Mouse (Mus musculus) naive thymus-derived CD4-positive, alpha-beta T cell, adult 2 months (primary cell): ENCODE measurements around the gene Bcat1.
A peak's percentile ranks its signal among the peaks of the same experiment; 100 is the strongest.

Source experiments
- DNase-seq: peaks from one replicate; pipeline ENCODE4 v3.0.0-alpha.2; 2011; ENCODE audit warnings: low read depth

Gene Bcat1

DNA sequence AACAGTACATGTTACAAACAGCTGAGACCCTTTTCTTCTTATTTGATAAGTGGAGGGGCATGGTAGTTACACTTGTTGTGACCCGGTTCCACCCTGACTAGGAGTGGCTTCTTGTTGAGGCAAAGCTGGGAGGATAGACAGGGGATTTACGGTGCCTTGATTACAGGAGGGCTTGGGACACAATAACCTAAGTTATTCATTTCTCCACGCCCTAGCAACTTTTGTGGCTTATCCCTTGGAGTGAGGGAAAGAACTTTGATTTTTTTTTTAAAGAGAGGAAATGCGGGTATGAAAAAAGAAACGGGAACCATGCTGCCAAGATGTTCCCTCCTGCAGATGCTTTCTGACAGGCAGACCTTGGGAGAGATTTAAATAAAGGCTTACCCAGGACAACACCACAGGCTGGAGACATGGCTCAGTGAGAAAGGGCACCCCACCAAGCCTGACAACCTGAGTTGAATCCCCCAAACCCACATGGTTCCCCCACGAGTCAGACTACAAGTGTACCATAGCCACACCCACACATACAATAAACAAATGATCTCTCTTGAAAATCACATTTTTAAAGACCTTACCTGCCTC lies 20.6 kb downstream of the Bcat1 start:
- DNase-seq, result no peak

- DNase-seq, result no peak
Observed at GRCm38 (mm10) chr6:145052669-145053068, 23.3 kb downstream of the Bcat1 start.

- DNase-seq, result no peak
Observed at GRCm38 (mm10) chr6:145050899-145051298, 25.1 kb downstream of the Bcat1 start.

DNA sequence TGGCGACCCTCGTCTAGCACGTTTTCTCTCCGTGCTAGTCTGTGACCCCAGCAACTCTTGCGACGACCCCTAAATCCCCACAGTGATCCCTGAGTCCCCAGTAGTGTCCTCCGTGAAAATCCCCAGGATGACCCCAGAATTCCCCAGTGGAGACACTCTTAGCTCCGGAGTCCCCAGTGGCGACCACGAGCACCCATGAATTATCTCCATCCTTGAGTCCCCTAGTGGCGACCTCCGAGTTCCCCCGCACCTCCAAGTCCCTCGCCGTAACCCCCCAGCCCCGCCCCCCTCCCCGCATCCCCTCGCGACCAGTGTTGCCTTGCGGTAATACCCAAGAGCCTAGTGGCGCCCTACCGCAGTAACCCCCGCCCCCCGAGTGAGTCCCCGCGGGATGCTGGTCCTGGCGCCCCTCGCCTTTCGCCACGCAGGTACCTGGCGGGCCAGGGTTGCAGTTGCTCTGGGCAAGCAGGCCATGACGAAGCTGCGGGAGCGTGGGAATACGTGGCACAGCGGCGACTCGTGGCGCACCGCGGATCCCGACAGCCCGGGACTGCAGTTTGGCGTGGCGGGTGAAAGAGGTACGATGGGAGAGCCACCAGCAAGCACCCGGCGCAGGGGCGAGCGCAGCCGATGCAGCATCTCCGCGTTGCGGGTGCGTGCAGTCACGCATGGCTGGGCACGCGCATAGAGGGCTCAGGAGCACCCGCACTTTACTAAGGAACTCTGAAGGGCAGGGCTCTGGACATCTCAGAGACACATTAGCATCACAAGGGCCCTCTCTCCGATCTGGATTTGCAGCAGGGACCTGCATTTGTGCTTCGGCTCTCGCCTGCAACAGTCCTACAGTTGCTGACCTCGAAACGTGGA lies 27.6 kb downstream of the Bcat1 start:
- DNase-seq, result no peak

- no peak for DNase-seq
Observed at GRCm38 (mm10) chr6:145047445-145047857, 28.5 kb downstream of the Bcat1 start.

DNA sequence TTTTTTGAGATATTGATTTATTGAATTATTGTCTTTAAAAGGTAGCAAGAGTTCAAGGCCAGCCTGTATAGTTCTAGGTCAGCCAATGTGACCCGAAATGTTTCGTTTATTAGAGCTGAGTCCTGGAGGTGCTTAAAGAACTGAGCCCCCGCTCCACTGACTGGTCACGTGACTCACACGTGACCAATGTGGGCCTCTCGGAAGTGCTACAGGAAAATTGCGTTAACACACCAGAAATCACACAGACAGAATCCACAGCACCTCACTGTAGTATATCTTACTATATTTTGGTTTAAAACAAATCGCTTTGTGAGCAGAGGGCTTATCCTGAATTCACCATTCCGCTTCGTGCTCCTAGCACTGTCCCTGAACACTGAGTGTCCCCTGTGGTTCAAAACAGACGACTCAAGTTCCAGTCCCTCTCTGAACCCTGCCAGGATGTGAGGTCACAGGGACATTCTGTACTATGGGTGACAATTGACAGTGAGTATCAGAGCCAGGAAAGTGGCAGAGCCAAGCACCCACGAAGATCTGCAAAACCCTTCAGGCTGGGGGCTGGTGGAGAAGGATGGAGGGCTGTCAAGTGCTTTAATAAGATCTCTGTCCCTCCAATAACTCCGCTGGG lies 29.6 kb downstream of the Bcat1 start:
- no peak for DNase-seq

GRCm38 (mm10) chr6:145044916-145045574 lies 30.9 kb downstream of the Bcat1 start:
- no peak for DNase-seq

- no peak for DNase-seq
Observed at GRCm38 (mm10) chr6:145040732-145041131, 35.3 kb downstream of the Bcat1 start.

GRCm38 (mm10) chr6:145037626-145038025 lies 38.4 kb downstream of the Bcat1 start:
- no peak for DNase-seq

DNA sequence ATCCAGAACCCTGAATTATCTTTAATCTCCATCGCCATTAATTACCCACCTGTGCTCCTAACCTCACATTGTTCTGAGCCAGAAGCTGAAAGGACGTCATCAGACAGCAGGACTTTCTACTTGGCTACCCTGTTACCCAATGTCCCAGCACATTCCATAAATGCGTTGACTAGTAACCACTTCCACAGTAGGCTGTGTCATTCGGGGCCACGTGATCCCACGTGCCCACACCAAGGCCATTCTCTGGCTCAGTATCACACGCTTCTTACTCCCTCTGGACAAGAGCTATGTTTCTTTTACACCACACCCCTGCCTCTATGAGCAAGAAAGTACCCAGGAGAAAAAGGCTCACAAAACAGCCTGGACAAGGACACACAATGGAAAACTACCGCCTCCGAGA lies 40.6 kb downstream of the Bcat1 start:
- DNase-seq, result no peak

GRCm38 (mm10) chr6:145030587-145030986 lies 45.4 kb downstream of the Bcat1 start:
- DNase-seq, result peak; percentile 11

- no peak for DNase-seq
Observed at GRCm38 (mm10) chr6:145023990-145024389, 52.0 kb downstream of the Bcat1 start.

DNA sequence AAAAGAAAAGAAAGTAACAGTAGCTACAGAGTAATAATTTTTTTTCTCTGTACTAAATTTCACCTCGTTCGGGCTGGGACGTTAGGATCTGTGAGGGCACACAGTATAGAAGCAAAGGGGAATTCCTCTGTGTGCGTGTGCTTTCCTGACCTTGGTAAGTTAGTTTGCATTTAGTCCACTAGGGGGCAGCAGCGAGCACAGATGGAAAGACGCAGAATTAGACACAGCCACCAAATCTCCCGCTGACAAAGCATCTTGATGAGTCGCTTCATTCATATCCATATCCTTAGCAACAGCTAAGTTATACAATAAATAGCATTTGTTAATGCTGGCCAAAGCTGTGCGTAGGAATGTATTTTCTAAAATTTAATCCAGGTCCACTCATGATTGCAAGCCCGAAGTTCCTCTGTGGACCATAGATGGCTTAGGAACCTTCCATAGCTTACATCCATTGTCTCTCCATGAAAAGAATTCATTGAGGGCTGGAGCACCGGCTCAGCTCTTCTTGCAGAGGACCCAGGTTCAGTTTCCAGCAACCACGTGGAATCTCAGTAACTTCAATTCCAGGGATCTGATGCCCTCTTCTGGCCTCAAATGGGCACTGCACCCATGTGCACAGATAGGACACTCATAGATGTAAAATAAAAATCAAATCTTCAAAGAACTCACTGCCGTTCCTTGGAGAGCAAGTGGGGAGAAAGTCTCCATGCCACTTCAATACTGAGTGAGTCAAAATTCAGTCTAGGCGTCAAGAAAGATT lies 52.8 kb downstream of the Bcat1 start:
- DNase-seq, result peak; percentile 75

- no peak for DNase-seq
Observed at GRCm38 (mm10) chr6:145022349-145022748, 53.6 kb downstream of the Bcat1 start.

DNA sequence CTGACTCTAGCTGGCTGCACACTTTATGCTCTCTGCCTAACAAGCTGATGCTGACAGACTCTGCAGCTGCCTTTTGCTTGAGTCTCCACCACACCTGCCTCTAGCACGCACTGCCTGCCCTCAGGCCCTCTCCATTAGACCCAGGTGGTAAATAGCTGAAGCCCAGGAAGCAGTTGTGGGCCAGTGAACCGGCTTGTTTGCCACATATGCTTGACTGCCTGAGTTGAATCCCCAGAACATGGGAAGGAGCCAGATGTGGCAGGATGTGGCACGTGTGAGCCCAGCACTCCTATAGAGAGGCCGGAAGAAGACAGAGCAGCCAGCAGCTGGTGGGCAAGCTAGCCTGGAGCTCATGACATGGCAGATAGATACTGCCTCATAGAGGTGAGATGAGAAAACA lies 55.4 kb downstream of the Bcat1 start:
- no peak for DNase-seq

- DNase-seq, result no peak
Observed at GRCm38 (mm10) chr6:145018295-145018694, 57.7 kb downstream of the Bcat1 start.

DNA sequence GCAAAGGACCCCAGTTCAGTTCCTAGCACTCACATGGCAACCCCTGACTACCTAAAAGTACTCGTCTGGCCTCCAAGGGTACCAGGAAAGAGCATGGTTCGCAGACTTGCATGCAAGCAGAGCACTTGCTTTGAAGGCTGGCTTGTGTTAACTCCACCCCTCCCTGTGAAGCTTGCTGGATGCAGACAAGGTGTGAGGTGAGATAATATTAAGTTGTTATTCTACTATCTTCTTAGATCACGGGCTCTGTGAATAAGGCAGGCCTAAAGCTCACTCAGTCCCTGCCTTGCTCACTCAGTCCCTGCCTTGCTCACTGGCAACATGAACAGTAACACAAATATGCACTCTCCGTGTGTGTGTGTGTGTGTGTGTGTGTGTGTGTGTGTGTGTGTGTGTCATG lies 58.5 kb downstream of the Bcat1 start:
- no peak for DNase-seq

- no peak for DNase-seq
Observed at GRCm38 (mm10) chr6:145016639-145017038, 59.3 kb downstream of the Bcat1 start.

DNA sequence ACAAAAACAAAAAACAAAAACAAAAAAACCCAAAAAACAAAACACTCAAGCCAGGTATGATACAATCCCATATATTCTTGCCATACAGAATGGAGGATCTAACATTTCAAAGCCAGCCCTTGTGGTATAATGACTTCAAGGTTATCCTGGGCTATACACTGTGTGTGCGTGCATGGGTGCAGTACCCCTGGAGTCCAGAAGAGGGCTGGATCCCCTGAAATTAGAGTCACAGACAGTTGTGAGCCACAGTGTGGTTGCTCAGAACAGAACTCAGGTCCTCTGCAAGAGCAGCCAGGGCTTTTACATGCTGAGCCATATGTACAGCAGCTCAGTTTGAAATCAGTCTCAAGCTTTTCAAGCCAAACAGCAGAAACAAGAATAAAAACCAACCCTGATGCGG lies 61.0 kb downstream of the Bcat1 start:
- no peak for DNase-seq

DNA sequence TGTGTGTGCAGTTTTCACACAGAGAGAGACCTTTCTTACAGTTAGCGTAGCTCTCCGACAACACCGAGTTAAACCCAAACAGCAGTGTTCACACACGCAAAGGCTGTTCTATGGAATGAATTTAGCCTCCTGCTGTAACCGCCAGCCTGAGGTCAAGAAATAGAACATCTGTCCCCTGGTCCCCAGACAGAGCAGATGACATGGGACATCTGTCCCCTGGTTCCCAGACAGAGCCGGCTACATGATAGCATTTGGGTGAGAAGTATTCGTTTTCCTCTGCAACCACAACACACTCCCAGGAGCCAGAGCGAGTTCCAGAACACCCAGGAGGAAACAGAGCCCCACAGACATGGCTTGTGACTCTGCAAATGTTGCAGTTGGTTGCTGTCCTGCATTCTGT lies 63.3 kb downstream of the Bcat1 start:
- no peak for DNase-seq

GRCm38 (mm10) chr6:145011141-145011540 lies 64.8 kb downstream of the Bcat1 start:
- no peak for DNase-seq
